Mouse (Mus musculus): ENCODE measurements at regions not wholly inside any gene's neighbourhood (a gene's known extent, or its start where the extent isn't known, plus 50 kb on each side); places are given as distances from the start of the nearest gene placed in this dataset.

- DNase-seq = no peak
These were observed 51.2 kb upstream of the Tln2 start for GRCm38 (mm10) chr9:67610696-67611095.

DNA sequence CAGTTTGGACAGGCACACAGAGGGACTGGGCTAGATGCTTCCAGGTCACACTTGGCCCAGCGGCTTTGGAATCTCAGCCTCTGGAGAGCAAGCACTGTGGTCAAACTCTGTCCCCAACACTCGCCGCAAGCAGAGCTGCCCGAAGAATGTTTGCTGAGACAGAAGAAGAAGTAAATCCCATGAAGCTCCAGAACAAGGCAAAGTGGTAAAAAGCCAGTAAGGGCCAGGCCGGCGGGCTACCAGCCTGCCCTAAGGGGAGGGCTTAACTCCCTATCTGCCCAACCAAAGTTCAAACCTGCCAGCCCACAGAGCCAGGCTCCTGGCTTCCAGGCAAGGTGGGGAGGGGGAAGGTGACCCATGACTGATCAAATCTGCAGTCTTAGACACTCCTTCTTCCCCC is 52.2 kb upstream of the Tln2 start:
- DNase-seq = no peak

DNA sequence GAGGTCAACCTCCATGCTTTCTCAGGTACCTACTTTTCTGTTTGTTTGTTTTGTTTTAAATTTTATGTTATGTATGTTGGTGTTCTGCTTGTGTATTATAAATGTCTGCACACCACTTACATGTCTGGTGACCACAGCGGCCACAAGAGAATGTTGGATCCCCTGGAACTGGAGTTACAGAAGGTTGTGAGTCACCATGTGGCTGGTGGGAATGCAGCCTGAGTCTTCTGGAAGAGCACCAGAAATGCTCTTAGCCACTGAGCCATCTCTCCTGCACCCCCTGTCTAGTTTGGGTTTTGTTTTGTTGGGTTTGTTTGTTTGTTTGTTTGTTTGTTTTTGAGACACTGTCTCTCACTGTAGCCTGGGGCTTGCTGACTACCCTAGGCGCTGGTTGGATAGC is 52.6 kb upstream of the Tln2 start:
- DNase-seq = no peak

DNA sequence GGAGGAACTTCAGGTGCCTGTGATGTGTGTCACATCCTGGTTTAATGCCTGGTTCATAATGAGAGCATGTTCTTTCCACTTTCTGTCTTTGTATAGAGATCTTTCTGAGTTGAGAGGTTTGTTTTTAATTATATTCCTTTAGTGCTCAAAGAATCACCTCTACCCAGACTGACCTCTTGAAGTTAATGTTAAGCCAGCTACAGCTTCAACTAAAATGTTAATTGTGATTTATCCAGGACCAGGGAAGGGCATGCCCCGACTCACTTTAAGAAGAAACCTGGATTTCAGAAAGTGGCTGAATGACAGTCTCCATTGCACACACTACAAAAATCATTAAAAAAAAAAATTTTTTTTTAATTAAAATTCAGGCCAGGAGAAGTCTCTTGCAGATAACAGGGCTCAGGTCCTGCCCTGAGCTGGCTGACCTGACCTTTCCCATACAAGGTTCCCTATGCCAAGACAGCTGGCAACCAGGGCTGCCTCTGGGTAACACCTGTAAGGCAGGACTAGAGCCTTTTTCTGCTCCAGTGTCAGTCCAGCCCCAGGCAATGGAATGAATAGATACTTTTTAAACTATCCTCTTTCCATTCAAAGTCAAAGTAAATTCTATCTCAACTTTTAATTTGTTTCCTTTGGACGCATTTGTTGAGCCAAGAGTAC is 54.7 kb upstream of the Tln2 start:
- no peak for DNase-seq

DNA sequence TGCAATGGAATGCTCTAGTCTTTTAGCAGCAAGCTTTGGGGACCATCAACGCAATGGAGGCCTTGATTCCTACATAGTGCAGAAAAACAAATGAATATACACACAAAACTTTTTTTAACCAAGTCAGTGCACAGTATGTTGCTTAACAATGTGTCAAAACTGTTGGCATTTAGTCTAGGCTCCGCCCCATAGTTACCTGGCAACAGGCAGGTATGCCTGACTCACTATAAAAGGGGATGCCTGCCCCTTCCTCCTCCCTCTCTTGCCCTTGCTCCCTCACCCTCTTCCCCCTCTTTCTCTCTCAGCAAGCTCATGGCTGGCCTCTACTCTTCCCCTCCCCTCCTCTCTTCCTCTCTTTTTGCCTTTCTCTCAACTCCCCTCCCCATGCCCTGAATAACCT is 56.7 kb upstream of the Tln2 start:
- DNase-seq = no peak

DNA sequence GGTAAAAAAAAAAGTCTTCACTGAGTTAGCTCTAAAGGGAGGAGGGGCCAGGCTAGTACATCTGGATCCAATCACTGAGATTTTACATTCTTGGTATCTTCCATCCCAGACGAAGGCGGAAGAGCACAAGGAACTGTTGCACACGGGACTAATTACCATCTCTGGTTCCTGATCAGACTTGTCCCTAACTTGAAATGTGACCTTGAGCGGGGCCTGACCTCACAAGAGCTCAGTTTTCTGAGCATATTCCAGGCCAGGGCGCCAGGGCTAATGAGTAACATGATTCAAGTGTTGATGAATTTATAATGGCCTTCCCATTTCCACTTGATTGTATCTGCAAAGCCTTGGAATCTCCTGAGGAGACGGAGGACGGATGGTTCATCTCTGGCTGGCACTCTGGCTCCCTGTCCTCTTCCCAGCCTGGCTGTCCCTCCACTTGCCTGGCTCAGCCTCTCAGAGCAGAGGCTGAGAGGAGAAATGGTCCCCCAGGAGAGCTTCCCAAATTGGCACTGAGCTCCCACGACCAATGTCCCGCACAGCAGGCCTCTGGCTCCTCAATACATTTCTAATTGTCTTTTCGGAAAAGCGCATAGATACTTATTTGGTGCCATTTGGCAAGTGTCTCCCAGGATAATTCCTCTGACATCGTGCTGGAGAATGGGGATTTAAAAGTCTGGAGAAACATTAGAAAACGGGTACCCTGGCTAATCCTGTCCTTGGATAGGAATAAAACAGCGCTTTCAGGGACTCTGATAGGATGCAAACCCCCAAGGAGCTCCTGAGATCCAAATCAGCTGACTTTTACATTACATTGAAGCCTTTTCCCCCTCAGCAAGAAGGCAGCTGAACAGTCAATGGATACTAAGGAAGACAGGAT is 58.1 kb upstream of the Tln2 start:
- no peak for DNase-seq

- no peak for DNase-seq
These were observed 61.4 kb upstream of the Tln2 start for GRCm38 (mm10) chr9:67620945-67621344.

GRCm38 (mm10) chr9:67627196-67627595 is 67.7 kb upstream of the Tln2 start:
- no peak for DNase-seq

- no peak for DNase-seq
These were observed 70.1 kb upstream of the Tln2 start for GRCm38 (mm10) chr9:67629624-67630023.

- DNase-seq = no peak
These were observed 70.7 kb upstream of the Tln2 start for GRCm38 (mm10) chr9:67630173-67630572.

- no peak for DNase-seq
These were observed 72.3 kb upstream of the Tln2 start for GRCm38 (mm10) chr9:67631741-67632243.

- no peak for DNase-seq
These were observed 73.1 kb upstream of the Tln2 start for GRCm38 (mm10) chr9:67632521-67633025.

GRCm38 (mm10) chr9:67633026-67633741 is 73.7 kb upstream of the Tln2 start:
- peak; percentile 2 for DNase-seq

DNA sequence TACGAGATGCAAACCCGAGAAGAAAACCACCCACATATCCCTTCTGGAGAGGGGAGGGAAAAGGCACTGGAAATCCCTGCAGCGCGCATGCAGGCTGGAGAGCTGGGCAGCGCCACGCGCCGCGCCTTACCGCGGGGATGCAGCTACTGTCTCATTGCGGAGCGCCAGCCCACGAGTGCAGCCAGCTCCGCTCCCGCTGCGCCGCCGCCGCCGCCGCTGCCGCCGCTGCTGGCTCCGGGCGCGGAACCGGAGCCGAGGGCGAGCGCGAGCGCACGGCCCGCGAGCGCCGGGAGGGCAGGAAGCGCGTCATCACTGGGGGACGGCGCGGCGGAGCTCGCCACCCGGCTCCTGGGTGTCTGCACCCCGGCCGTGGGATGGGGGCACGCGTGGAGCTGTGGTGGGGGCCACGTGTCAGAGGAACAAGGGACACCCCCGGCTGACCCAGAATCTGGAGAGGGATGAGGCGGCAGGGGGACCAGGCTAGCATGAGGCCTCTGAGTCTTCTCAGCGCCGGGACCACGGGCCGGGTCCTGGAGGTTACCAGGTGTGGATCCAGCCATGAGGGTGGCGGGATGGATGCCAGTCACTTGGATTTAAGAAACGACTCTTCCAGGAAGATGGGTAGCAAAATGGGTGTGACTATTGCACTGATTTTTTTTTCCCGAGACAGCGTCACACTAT is 74.4 kb upstream of the Tln2 start:
- DNase-seq = peak; percentile 19

- DNase-seq = no peak
These were observed 87.3 kb upstream of the Tln2 start for GRCm38 (mm10) chr9:67646820-67647219.

GRCm38 (mm10) chr9:67664773-67665172 is 94.5 kb upstream of the C2cd4b start:
- DNase-seq = no peak

- DNase-seq = no peak
These were observed 88.8 kb upstream of the C2cd4b start for GRCm38 (mm10) chr9:67670261-67671020.

DNA sequence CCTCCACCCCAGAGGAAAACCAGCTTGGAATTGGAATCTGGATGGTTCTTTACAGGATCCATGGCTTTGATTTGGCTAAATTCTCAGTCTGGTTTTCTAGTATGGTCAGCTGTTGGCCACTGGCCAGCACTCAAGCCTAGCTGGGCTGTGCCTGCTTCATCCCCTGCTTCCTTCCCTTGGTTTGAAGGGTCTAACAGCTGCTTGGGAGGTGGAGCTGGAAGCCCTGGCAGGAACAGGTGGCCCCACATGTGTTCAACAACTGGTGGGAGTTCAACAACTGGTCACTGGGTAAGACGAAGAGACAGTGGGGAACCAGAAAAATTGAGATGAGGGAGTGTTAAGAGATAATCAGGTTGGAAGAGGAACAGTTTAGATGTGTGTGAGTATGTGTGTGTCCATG is 82.3 kb upstream of the C2cd4b start:
- no peak for DNase-seq

DNA sequence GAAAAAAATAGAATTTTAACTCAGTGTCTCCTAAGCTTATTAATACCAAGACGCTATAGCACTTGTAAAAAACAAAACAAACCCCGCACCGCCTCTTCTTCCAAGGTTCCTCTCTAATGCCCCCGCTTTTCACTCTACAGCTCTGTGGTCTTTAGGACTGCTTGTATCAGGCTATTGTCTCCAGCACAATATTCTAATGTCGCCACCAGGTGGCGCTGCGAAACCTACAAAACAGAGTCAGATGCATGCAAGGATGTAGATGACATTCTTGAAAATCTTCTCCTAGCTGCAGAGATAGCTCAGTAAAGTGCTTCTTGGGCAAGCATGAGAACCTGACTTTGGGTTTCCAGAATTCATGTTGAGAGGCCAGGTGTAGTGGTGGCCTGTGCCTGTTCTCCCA is 75.9 kb upstream of the C2cd4b start:
- DNase-seq = peak; percentile 38

- DNase-seq = no peak
These were observed 66.8 kb upstream of the C2cd4b start for GRCm38 (mm10) chr9:67692396-67692795.

DNA sequence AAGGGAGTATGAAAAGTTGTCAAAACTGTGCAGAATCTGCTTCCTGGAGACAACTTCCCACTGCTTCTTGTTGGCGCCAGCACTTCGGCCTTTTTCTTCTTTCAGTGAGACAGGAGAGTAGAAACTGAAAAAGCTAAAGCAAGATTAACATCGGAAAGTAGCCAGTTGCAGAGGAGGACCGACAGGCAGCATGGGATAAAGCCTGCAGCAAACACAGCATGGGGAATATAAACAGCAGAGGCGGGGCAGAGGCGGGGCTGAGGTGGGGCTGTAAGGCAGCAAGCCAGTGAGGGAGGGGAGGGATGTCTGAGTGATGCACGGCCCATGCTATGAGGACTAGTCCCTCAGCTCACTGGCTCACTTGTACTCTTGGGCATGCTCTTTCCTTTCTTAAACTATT is 65.5 kb upstream of the C2cd4b start:
- DNase-seq = no peak

DNA sequence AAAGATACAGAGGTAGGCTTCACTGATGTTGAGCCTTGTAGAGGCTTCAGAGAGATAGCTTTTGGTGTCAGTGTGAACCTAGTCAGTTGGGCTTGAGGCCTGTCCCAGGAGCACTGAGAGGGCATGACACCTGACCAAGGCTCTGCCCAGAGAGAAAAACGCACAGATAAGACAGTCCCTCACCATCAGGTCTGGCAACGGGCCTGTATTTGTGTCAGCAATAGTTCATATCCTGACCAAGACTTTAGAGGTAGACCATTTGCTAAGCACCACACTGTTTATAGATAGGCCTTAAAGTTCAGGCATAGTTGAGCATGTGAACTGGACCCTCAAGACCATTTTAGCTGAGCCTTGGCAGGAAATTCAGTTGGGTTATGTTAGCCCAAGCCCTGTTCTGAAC is 60.4 kb upstream of the C2cd4b start:
- no peak for DNase-seq
